Mouse (Mus musculus) embryonic facial prominence, embryonic 13.5 days (tissue): ENCODE measurements at regions not wholly inside any gene's neighbourhood (a gene's known extent, or its start where the extent isn't known, plus 50 kb on each side); places are given as distances from the start of the nearest gene placed in this dataset.

ENCODE experiments used
- ATAC-seq: fragments of 200-750 bp; cut with Nextera tagmentation; 2 replicates; pipeline ENCODE4 v1.8.0; 2017; ENCODE audit warnings: low read depth; ENCODE audit not compliant: insufficient number of reproducible peaks, insufficient read depth, low FRiP score, low TSS enrichment
- H3K27ac ChIP-seq: fragments of 300-500 bp; sonication (generic); 2 replicates; pipeline ENCODE4 v1.5.1; 2015; ENCODE audit warnings: moderate library complexity, mild to moderate bottlenecking, inconsistent platforms
- H3K27me3 ChIP-seq: fragments of 300-500 bp; sonication (generic); 2 replicates; pipeline ENCODE4 v1.6.1; 2015; ENCODE audit warnings: mild to moderate bottlenecking, inconsistent platforms
- H3K36me3 ChIP-seq: fragments of 300-500 bp; sonication (generic); 2 replicates; pipeline ENCODE4 v1.6.1; 2015; ENCODE audit warnings: mild to moderate bottlenecking, inconsistent platforms
- H3K4me1 ChIP-seq: fragments of 300-500 bp; sonication (generic); 2 replicates; pipeline ENCODE4 v1.6.1; 2015; ENCODE audit warnings: inconsistent platforms
- H3K4me2 ChIP-seq: fragments of 300-500 bp; sonication (generic); 2 replicates; pipeline ENCODE4 v1.6.1; 2015; ENCODE audit warnings: moderate library complexity, mild to moderate bottlenecking, inconsistent platforms
- H3K4me3 ChIP-seq: fragments of 300-500 bp; sonication (generic); 2 replicates; pipeline ENCODE4 v1.5.1; 2015; ENCODE audit warnings: mild to moderate bottlenecking, inconsistent platforms
- H3K9ac ChIP-seq: fragments of 300-500 bp; sonication (generic); 2 replicates; pipeline ENCODE4 v1.6.1; 2015; ENCODE audit warnings: mild to moderate bottlenecking, inconsistent platforms
- H3K9me3 ChIP-seq: fragments of 300-500 bp; sonication (generic); 2 replicates; pipeline ENCODE4 v1.6.1; 2016; ENCODE audit warnings: inconsistent platforms
- WGBS: fragments of 180-500 bp; shearing (Covaris S2); methylation state at CpG from one replicate; pipeline ENCODE4 v1.1.7; 2015; ENCODE audit warnings: mixed read lengths; 5-methylcytosine and 5-hydroxymethylcytosine counted together

- peak; percentile 40 for ATAC-seq
- Histone ChIP-seq H3K27ac (peak overlapping the region; percentile 60), H3K27me3 (peaks cover 15% of the 10 kb centered on the region), H3K4me2 (peak overlapping the region; percentile 73), H3K4me3 (peak overlapping the region; percentile 53), H3K9me3 (no peaks in the 10 kb centered on the region), H3K9ac (peak overlapping the region; percentile 75), H3K36me3 (no peaks in the 10 kb centered on the region), H3K4me1 (peaks cover 42% of the 10 kb centered on the region)
- 2% methylated on average over 64 of the region's 64 CpGs for WGBS
These were observed 61.2 kb downstream of the Pkdcc start for GRCm38 (mm10) chr17:83276000-83276891.

GRCm38 (mm10) chr17:83277117-83277947, 62.2 kb downstream of the Pkdcc start:
- H3K9me3 ChIP-seq: no peaks in the 10 kb centered on the region
- no peak for ATAC-seq
- WGBS: 20% methylated on average over 26 of the region's 26 CpGs
- peak overlapping the region; percentile 55 for H3K9ac ChIP-seq
- peak overlapping the region; percentile 71 for H3K27ac ChIP-seq
- peak overlapping the region; percentile 73 for H3K4me2 ChIP-seq
- H3K4me1 ChIP-seq: peaks cover 42% of the 10 kb centered on the region
- peaks cover 15% of the 10 kb centered on the region for H3K27me3 ChIP-seq
- H3K36me3 ChIP-seq: no peaks in the 10 kb centered on the region
- H3K4me3 ChIP-seq: peak overlapping the region; percentile 12; the same call in 1 of the 2 replicates

- Histone ChIP-seq H3K9ac (peak overlapping the region; percentile 55), H3K4me2 (peak overlapping the region; percentile 73), H3K36me3 (no peaks in the 10 kb centered on the region), H3K4me3 (no peak overlapping the region), H3K27ac (peak overlapping the region; percentile 71), H3K27me3 (peaks cover 7% of the 10 kb centered on the region), H3K9me3 (no peaks in the 10 kb centered on the region), H3K4me1 (peaks cover 38% of the 10 kb centered on the region)
- no peak for ATAC-seq
- 74% methylated on average over 14 of the region's 14 CpGs for WGBS
These were observed 63.1 kb downstream of the Pkdcc start for GRCm38 (mm10) chr17:83277948-83278924.

GRCm38 (mm10) chr17:83283328-83283727, 67.4 kb upstream of the Eml4 start:
- WGBS: 85% methylated on average over 3 of the region's 3 CpGs

GRCm38 (mm10) chr17:83287381-83288142, 63.2 kb upstream of the Eml4 start:
- H3K36me3 ChIP-seq: no peaks in the 10 kb centered on the region
- no peaks in the 10 kb centered on the region for H3K27me3 ChIP-seq
- H3K4me3 ChIP-seq: no peak overlapping the region
- 39% methylated on average over 6 of the region's 6 CpGs for WGBS
- no peaks in the 10 kb centered on the region for H3K9me3 ChIP-seq
- H3K9ac ChIP-seq: 0 out of 2 replicates have a peak overlapping the region, but pooled peaks have one; percentile 32
- 0 out of 2 replicates have a peak overlapping the region, but pooled peaks have one; percentile 17 for H3K27ac ChIP-seq
- peak overlapping the region; percentile 26 for H3K4me2 ChIP-seq
- peaks cover 12% of the 10 kb centered on the region for H3K4me1 ChIP-seq
- ATAC-seq: no peak

More at GRCm38 (mm10) chr17:83283328-83283727, 67.4 kb upstream of the Eml4 start:
- no peak overlapping the region for H3K4me2 ChIP-seq
- no peaks in the 10 kb centered on the region for H3K9me3 ChIP-seq
- peaks cover 18% of the 10 kb centered on the region for H3K4me1 ChIP-seq
- no peaks in the 10 kb centered on the region for H3K36me3 ChIP-seq
- ATAC-seq: no peak
- no peak overlapping the region for H3K9ac ChIP-seq
- no peak overlapping the region for H3K4me3 ChIP-seq
- no peaks in the 10 kb centered on the region for H3K27me3 ChIP-seq
- H3K27ac ChIP-seq: no peak overlapping the region

GRCm38 (mm10) chr17:83288143-83288492, 62.6 kb upstream of the Eml4 start:
- no peak for ATAC-seq
- Histone ChIP-seq H3K27ac (no peak overlapping the region), H3K27me3 (no peaks in the 10 kb centered on the region), H3K4me1 (peaks cover 12% of the 10 kb centered on the region), H3K4me3 (no peak overlapping the region), H3K9me3 (no peaks in the 10 kb centered on the region), H3K9ac (0 out of 2 replicates have a peak overlapping the region, but pooled peaks have one; percentile 32), H3K4me2 (peak overlapping the region; percentile 26), H3K36me3 (no peaks in the 10 kb centered on the region)
- WGBS: 6% methylated on average over 7 of the region's 7 CpGs

GRCm38 (mm10) chr17:83295526-83296238, 55.0 kb upstream of the Eml4 start:
- H3K9me3 ChIP-seq: no peaks in the 10 kb centered on the region
- no peak for ATAC-seq
- H3K27me3 ChIP-seq: no peaks in the 10 kb centered on the region
- WGBS: 83% methylated on average over 13 of the region's 13 CpGs
- H3K9ac ChIP-seq: no peak overlapping the region
- no peaks in the 10 kb centered on the region for H3K36me3 ChIP-seq
- no peak overlapping the region for H3K4me3 ChIP-seq
- no peak overlapping the region for H3K4me2 ChIP-seq
- H3K4me1 ChIP-seq: no peaks in the 10 kb centered on the region
- H3K27ac ChIP-seq: no peak overlapping the region

- WGBS: 67% methylated on average over 6 of the region's 6 CpGs
These were observed 53.2 kb upstream of the Eml4 start for GRCm38 (mm10) chr17:83297379-83298121.

More at GRCm38 (mm10) chr17:83297379-83298121, 53.2 kb upstream of the Eml4 start:
- Histone ChIP-seq H3K9ac (no peak overlapping the region), H3K36me3 (no peaks in the 10 kb centered on the region), H3K27ac (no peak overlapping the region), H3K9me3 (no peaks in the 10 kb centered on the region), H3K4me2 (no peak overlapping the region), H3K4me1 (no peaks in the 10 kb centered on the region), H3K27me3 (no peaks in the 10 kb centered on the region), H3K4me3 (no peak overlapping the region)
- no peak for ATAC-seq
